Mouse (Mus musculus): ENCODE results near the gene Selenos. TPM values are rescaled to one million over a fixed set of nuclear protein-coding genes. Genes with fewer than 3 reads are reported as not detected.
A peak's percentile ranks its signal among the peaks of the same experiment; 100 is the strongest.

Selenos gene
- polyA plus RNA-seq, 1 experiment from 2014 or later, result 78.8 TPM

- H3K27ac ChIP-seq (ENCODE audit: low read depth, low read length), result 0 out of 2 replicates have a peak overlapping the region, but pooled peaks have one; percentile 41
Measured at GRCm38 (mm10) chr7:66120702-66121396, 41.4 kb downstream of the Selenos start.

GRCm38 (mm10) chr7:66124551-66124968 is 45.1 kb downstream of the Selenos start:
- DNase-seq (ENCODE audit: low spot score) (no peak), ATAC-seq (no peak)
- Histone ChIP-seq H3K9ac (ENCODE audit: low read length) (no peak overlapping the region), H3K4me1 (ENCODE audit: control insufficient read depth, insufficient read depth, low read length) (peaks cover 24% of the 10 kb centered on the region), H3K4me2 (ENCODE audit: low read length) (no peak overlapping the region), H3K36me3 (ENCODE audit: control insufficient read depth, insufficient read depth, low read length) (peaks cover 19% of the 10 kb centered on the region), H3K27ac (ENCODE audit: low read depth, low read length) (no peak overlapping the region), H3K9me3 (replicated peaks; ENCODE audit: control insufficient read depth, low read length) (no peaks in the 10 kb centered on the region), H3K4me3 (ENCODE audit: low read depth, low read length) (no peak overlapping the region), H3K27me3 (replicated peaks; ENCODE audit: control insufficient read depth, insufficient read depth, low read length) (no peaks in the 10 kb centered on the region)
- WGBS, result 87% methylated on average over 11 of the region's 11 CpGs

More at GRCm38 (mm10) chr7:66120702-66121396, 41.4 kb downstream of the Selenos start:
- Histone ChIP-seq H3K4me2 (ENCODE audit: low read length) (no peak overlapping the region), H3K9me3 (replicated peaks; ENCODE audit: control insufficient read depth, low read length) (no peaks in the 10 kb centered on the region), H3K9ac (ENCODE audit: low read length) (no peak overlapping the region), H3K36me3 (ENCODE audit: control insufficient read depth, insufficient read depth, low read length) (peaks cover 8% of the 10 kb centered on the region), H3K4me3 (ENCODE audit: low read depth, low read length) (no peak overlapping the region), H3K27me3 (replicated peaks; ENCODE audit: control insufficient read depth, insufficient read depth, low read length) (no peaks in the 10 kb centered on the region), H3K4me1 (ENCODE audit: control insufficient read depth, insufficient read depth, low read length) (peaks cover 16% of the 10 kb centered on the region)
- DNase-seq (ENCODE audit: low spot score) (peak; percentile 53), ATAC-seq (peak; percentile 20; the same call in 1 of the 2 replicates)
- WGBS, result 61% methylated on average over 7 of the region's 7 CpGs

DNA sequence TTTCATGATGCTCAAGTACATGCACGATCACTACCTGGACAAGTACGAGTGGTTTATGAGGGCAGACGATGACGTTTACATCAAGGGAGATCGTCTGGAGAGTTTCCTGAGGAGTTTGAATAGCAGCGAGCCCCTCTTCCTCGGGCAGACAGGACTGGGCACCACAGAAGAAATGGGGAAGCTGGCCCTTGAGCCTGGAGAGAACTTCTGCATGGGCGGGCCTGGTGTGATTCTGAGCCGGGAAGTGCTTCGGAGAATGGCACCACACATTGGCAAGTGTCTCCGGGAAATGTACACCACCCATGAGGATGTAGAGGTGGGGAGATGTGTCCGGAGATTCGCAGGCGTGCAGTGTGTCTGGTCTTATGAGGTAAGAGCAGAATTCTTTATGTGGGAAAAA is 45.9 kb downstream of the Selenos start:
- Histone ChIP-seq H3K9ac (ENCODE audit: low read length) (no peak overlapping the region), H3K4me1 (ENCODE audit: control insufficient read depth, insufficient read depth, low read length) (peaks cover 16% of the 10 kb centered on the region), H3K4me3 (ENCODE audit: low read depth, low read length) (no peak overlapping the region), H3K9me3 (replicated peaks; ENCODE audit: control insufficient read depth, low read length) (no peaks in the 10 kb centered on the region), H3K36me3 (ENCODE audit: control insufficient read depth, insufficient read depth, low read length) (peaks cover 21% of the 10 kb centered on the region), H3K4me2 (ENCODE audit: low read length) (no peak overlapping the region), H3K27ac (ENCODE audit: low read depth, low read length) (no peak overlapping the region), H3K27me3 (replicated peaks; ENCODE audit: control insufficient read depth, insufficient read depth, low read length) (no peaks in the 10 kb centered on the region)
- WGBS, result 92% methylated on average over 14 of the region's 14 CpGs
- DNase-seq (ENCODE audit: low spot score), result no peak
- ATAC-seq, result no peak

DNA sequence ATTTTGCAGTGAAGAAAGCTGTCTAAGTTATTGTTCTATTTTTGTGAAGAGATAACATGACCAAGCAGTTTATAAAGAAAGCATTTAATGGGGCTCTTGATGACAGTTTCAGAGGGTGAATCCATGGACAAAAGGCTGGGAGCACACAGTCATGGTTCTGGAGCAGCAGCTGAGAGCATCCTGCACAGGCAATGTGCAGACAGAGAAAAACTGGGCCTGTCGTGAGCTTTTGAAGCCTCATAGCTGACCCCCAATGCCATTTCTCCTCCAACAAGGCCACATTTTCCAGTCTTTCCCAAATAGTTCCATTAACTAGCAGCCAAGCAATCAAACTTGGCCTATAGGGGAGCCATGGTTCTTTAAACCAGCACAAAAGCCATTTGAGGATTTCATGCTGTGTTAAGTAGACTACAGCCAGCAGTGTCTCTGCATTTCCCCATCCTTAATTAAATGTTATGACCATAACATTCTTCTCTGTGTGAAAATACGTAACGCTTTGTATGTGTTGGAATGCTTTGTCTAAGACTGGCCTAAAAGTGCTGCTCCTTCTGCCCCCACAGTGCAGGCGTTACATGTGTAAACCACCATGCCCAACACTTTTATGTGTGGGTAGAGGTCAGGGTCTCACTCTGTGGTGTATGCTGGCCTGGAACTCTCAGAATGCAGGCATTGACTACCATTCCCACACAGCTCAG is 48.6 kb downstream of the Selenos start:
- Histone ChIP-seq H3K4me2 (ENCODE audit: low read length) (no peak overlapping the region), H3K9ac (ENCODE audit: low read length) (no peak overlapping the region), H3K4me3 (ENCODE audit: low read depth, low read length) (no peak overlapping the region), H3K4me1 (ENCODE audit: control insufficient read depth, insufficient read depth, low read length) (peaks cover 8% of the 10 kb centered on the region), H3K27ac (ENCODE audit: low read depth, low read length) (peak overlapping the region; percentile 18; the same call in 1 of the 2 replicates), H3K27me3 (replicated peaks; ENCODE audit: control insufficient read depth, insufficient read depth, low read length) (no peaks in the 10 kb centered on the region), H3K9me3 (replicated peaks; ENCODE audit: control insufficient read depth, low read length) (no peaks in the 10 kb centered on the region), H3K36me3 (ENCODE audit: control insufficient read depth, insufficient read depth, low read length) (peaks cover 25% of the 10 kb centered on the region)
- DNase-seq (ENCODE audit: low spot score), result peak; percentile 45
- ATAC-seq, result peak; percentile 34; the same call in 1 of the 2 replicates
- WGBS, result 20% methylated on average over 4 of the region's 4 CpGs

DNA sequence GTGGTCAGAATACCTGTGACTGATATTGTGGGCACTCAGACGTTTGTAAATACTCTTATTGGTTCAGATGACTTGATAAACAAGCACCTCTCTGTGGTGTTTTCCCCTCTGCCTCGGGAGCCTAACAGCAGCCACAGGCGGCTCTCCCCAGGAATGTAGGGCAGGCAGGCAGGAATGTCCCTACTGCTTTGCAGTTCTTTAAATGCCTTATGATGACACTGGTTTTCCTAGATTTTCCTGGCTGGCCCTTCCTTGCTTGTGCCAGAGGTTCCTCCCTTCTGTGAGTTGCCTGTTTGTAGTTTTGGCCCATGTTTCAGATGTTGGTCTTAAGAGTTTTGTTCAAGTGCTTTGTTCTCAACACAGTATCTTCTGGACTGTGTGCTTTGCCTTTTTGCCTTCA is 49.4 kb downstream of the Selenos start:
- H3K9me3 ChIP-seq (replicated peaks; ENCODE audit: control insufficient read depth, low read length), result no peaks in the 10 kb centered on the region
- H3K9ac ChIP-seq (ENCODE audit: low read length), result no peak overlapping the region
- 0 out of 2 replicates have a peak overlapping the region, but pooled peaks have one; percentile 18 for H3K27ac ChIP-seq (ENCODE audit: low read depth, low read length)
- H3K4me1 ChIP-seq (ENCODE audit: control insufficient read depth, insufficient read depth, low read length), result peaks cover 8% of the 10 kb centered on the region
- no peak overlapping the region for H3K4me2 ChIP-seq (ENCODE audit: low read length)
- no peak for DNase-seq (ENCODE audit: low spot score)
- H3K27me3 ChIP-seq (replicated peaks; ENCODE audit: control insufficient read depth, insufficient read depth, low read length), result no peaks in the 10 kb centered on the region
- ATAC-seq, result no peak
- 57% methylated on average over 3 of the region's 3 CpGs for WGBS
- H3K36me3 ChIP-seq (ENCODE audit: control insufficient read depth, insufficient read depth, low read length), result peaks cover 25% of the 10 kb centered on the region
- H3K4me3 ChIP-seq (ENCODE audit: low read depth, low read length), result no peak overlapping the region

DNA sequence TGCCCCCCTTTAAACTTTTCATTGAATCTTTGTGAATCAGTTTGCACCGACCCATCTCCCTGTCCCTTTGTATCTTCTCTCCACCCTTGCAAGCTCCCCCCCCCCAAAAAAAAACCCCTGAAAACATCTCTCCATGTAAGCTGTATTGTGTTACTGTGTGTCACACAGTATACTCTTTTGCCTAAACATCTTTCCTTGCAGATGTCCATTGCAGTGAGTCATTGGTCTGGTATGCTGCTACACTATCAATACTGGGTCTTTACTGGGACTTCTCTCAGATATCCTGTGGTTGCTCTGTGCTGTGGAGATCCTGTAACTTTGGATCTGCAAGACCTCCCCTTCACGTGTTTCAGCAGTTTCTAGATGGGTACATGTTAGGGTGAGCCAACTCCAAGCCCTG is 50.8 kb downstream of the Selenos start:
- Histone ChIP-seq H3K27ac (ENCODE audit: low read depth, low read length) (no peak overlapping the region), H3K9ac (ENCODE audit: low read length) (no peak overlapping the region), H3K4me3 (ENCODE audit: low read depth, low read length) (no peak overlapping the region), H3K4me1 (ENCODE audit: control insufficient read depth, insufficient read depth, low read length) (peaks cover 12% of the 10 kb centered on the region), H3K27me3 (replicated peaks; ENCODE audit: control insufficient read depth, insufficient read depth, low read length) (no peaks in the 10 kb centered on the region), H3K9me3 (replicated peaks; ENCODE audit: control insufficient read depth, low read length) (no peaks in the 10 kb centered on the region), H3K36me3 (ENCODE audit: control insufficient read depth, insufficient read depth, low read length) (peaks cover 23% of the 10 kb centered on the region), H3K4me2 (ENCODE audit: low read length) (no peak overlapping the region)
- ATAC-seq, result no peak
- whole genome bisulfite sequencing, result 94% methylated on average over 2 of the region's 2 CpGs
- no peak for DNase-seq (ENCODE audit: low spot score)

- Histone ChIP-seq H3K27ac (ENCODE audit: low read depth, low read length) (no peak overlapping the region), H3K4me2 (ENCODE audit: low read length) (no peak overlapping the region), H3K36me3 (ENCODE audit: control insufficient read depth, insufficient read depth, low read length) (peaks cover 7% of the 10 kb centered on the region), H3K4me3 (ENCODE audit: low read depth, low read length) (no peak overlapping the region), H3K27me3 (replicated peaks; ENCODE audit: control insufficient read depth, insufficient read depth, low read length) (no peaks in the 10 kb centered on the region), H3K9me3 (replicated peaks; ENCODE audit: control insufficient read depth, low read length) (no peaks in the 10 kb centered on the region), H3K9ac (ENCODE audit: low read length) (no peak overlapping the region), H3K4me1 (ENCODE audit: control insufficient read depth, insufficient read depth, low read length) (peaks cover 12% of the 10 kb centered on the region)
- ATAC-seq (no peak), DNase-seq (ENCODE audit: low spot score) (no peak)
- 88% methylated on average over 4 of the region's 4 CpGs for WGBS
Measured at GRCm38 (mm10) chr7:66131776-66132421, 52.5 kb downstream of the Selenos start.

DNA sequence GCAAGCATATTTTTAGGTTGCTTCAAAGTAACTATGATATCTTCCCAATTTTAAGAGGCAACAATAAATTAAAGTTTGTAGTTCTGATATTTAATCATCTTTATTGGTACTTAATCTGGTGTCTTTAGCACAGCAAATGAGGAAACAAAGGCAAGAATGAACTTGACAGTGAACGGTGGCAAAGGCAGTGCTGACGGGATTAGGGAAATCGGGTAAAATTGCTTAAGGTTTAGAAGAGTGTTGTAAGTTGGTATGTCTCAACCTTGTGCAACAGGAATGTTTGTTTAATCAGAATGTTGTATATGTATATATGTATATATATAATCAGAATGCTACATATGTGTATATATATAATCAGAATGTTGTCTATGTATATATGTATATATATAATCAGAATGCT is 54.7 kb downstream of the Selenos start:
- H3K9me3 ChIP-seq (replicated peaks; ENCODE audit: control insufficient read depth, low read length), result no peaks in the 10 kb centered on the region
- WGBS, result 93% methylated on average over 3 of the region's 3 CpGs

More for the DNA sequence above, 54.7 kb downstream of the Selenos start:
- peaks cover 4% of the 10 kb centered on the region; the same call in 1 of the 2 replicates for H3K4me1 ChIP-seq (ENCODE audit: control insufficient read depth, insufficient read depth, low read length)
- H3K9ac ChIP-seq (ENCODE audit: low read length), result no peak overlapping the region
- H3K27ac ChIP-seq (ENCODE audit: low read depth, low read length), result no peak overlapping the region
- DNase-seq (ENCODE audit: low spot score) (no peak), ATAC-seq (no peak)
- no peak overlapping the region for H3K4me2 ChIP-seq (ENCODE audit: low read length)
- H3K4me3 ChIP-seq (ENCODE audit: low read depth, low read length), result no peak overlapping the region
- peaks cover 6% of the 10 kb centered on the region for H3K36me3 ChIP-seq (ENCODE audit: control insufficient read depth, insufficient read depth, low read length)
- no peaks in the 10 kb centered on the region for H3K27me3 ChIP-seq (replicated peaks; ENCODE audit: control insufficient read depth, insufficient read depth, low read length)

Data from forebrain, embryonic 14.5 days (tissue).